Mouse (Mus musculus) limb, embryonic 14.5 days (tissue): Measurements from ENCODE around the gene Susd6. TPM values are rescaled to one million over a fixed set of nuclear protein-coding genes. Genes with fewer than 3 reads are reported as not detected.

Experiments
- ATAC-seq: fragments of 200-750 bp; cut with Nextera tagmentation; 2 replicates; pipeline ENCODE4 v1.8.0; 2017; ENCODE audit warnings: low read depth, moderate number of reproducible peaks, moderate TSS enrichment; ENCODE audit not compliant: low FRiP score
- DNase-seq: peaks from one replicate; pipeline ENCODE4 v3.0.0-alpha.2; 2015; ENCODE audit warnings: low spot score
- H3K27ac ChIP-seq: fragments of 300-500 bp; sonication (generic); replicated peaks from 2 replicates; pipeline ENCODE4 v1.5.1; 2014; ENCODE audit warnings: low read depth, mild to moderate bottlenecking, low read length, moderate library complexity, mixed read lengths
- H3K27me3 ChIP-seq: fragments of 300-500 bp; sonication (generic); 2 replicates; pipeline ENCODE4 v1.6.1; 2014; ENCODE audit warnings: low read length, mixed read lengths; ENCODE audit not compliant: control insufficient read depth, insufficient read depth
- H3K36me3 ChIP-seq: fragments of 300-500 bp; sonication (generic); 2 replicates; pipeline ENCODE4 v1.6.1; 2014; ENCODE audit warnings: mild to moderate bottlenecking, low read length, moderate library complexity, mixed read lengths; ENCODE audit not compliant: control insufficient read depth, insufficient read depth
- H3K4me1 ChIP-seq: fragments of 300-500 bp; sonication (generic); 2 replicates; pipeline ENCODE4 v1.6.1; 2014; ENCODE audit warnings: antibody characterized with exemption, low read length, mixed read lengths; ENCODE audit not compliant: control insufficient read depth, insufficient read depth
- H3K4me2 ChIP-seq: fragments of 300-500 bp; sonication (generic); replicated peaks from 2 replicates; pipeline ENCODE4 v1.6.1; 2014; ENCODE audit warnings: low read depth, mild to moderate bottlenecking, low read length, moderate library complexity; ENCODE audit not compliant: severe bottlenecking
- H3K4me3 ChIP-seq: fragments of 300-500 bp; sonication (generic); replicated peaks from 2 replicates; pipeline ENCODE4 v1.5.1; 2014; ENCODE audit warnings: low read length
- H3K9ac ChIP-seq: fragments of 300-500 bp; sonication (generic); 2 replicates; pipeline ENCODE4 v1.6.1; 2014; ENCODE audit warnings: mild to moderate bottlenecking, low read depth, low read length, moderate library complexity; ENCODE audit not compliant: severe bottlenecking
- H3K9me3 ChIP-seq: fragments of 300-500 bp; sonication (generic); 2 replicates; pipeline ENCODE4 v1.6.1; 2016; ENCODE audit warnings: low read length; ENCODE audit not compliant: control insufficient read depth
- POLR2A ChIP-seq: fragments of 200-500 bp; IDR thresholded peaks from 2 replicates; pipeline ENCODE4 v1.8.0; 2012; ENCODE audit warnings: inconsistent platforms, mild to moderate bottlenecking, moderate library complexity, borderline replicate concordance; ENCODE audit not compliant: insufficient read depth, insufficient read length; ENCODE audit errors: extremely low read depth
- WGBS: fragments of 180-500 bp; shearing (Covaris S2); extraction: QIAGEN DNeasy Blood & Tissue Kit; methylation state at CpG from one replicate; pipeline ENCODE4 v1.1.7; 2014; 5-methylcytosine and 5-hydroxymethylcytosine counted together
- polyA plus RNA-seq, 2 experiments: library from polyadenylated mRNA; depleted of rRNA in 1 of 2; stranded (reverse) in 1 of 2; unstranded in 1 of 2; fragments of >200 nt; fragmentation: Nextera tagmentation in 1 of 2; extraction: Ambion mirVana in 1 of 2; gene quantifications; 2 replicates each; pipeline versions ENCODE4 v1.2.1 to v1.2.3; 2012 to 2014

The Susd6 gene
- polyA plus RNA-seq, 2 experiments = 22.3 to 28.6 TPM

DNA sequence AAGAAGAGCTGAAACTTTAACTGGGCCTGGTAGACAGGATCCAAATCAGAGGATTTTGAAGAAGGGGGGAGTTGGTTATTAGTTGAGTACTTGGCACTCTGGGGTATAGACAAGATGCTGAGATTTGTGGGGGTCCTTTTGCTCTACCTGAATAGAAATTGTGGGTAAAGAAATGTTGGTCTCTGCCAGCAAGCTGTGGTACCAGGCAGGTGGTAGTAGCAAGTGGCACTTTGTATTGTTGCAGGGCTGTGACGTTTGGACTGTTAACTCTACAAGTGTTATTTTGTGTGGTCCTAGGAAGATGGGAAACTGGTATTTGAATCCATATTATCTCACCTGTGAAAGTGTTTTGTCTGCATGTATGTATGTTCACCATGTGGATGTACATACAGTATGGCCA lies 55.6 kb downstream of the Susd6 start:
- Histone ChIP-seq H3K4me2 (no peak overlapping the region), H3K9me3 (no peaks in the 10 kb centered on the region), H3K27me3 (no peaks in the 10 kb centered on the region), H3K9ac (no peak overlapping the region), H3K4me3 (no peak overlapping the region), H3K36me3 (no peaks in the 10 kb centered on the region), H3K4me1 (0 out of 2 replicates have a peak, but pooled peaks cover 10% of the 10 kb centered on the region), H3K27ac (no peak overlapping the region)
- DNase-seq (no peak), ATAC-seq (no peak)
- no peak for TF ChIP-seq POLR2A
- WGBS = 87% methylated on average over 1 of the region's 1 CpGs

DNA sequence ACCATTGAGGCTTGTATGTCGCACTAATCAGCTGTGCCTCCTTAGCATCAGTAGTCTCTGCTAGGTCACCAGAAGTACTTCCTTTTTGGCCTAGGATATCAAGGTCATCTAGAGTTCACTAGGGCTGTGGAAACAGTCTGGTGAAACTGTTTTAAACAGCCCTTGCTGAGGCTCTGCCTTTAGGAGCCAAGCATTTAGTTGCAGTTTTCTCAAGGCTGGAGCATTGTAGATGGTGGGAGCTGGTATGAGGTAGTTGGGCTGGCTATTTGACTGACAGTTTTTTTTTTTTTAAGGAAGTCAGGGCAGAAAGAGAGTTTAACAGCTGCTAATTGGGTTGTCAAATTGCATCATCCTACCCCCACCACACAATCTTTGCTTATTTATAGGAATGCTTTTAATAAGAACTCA lies 56.6 kb downstream of the Susd6 start:
- no peaks in the 10 kb centered on the region for H3K27me3 ChIP-seq
- H3K4me3 ChIP-seq = no peak overlapping the region
- TF ChIP-seq POLR2A = no peak
- no peaks in the 10 kb centered on the region for H3K9me3 ChIP-seq
- WGBS = 44% methylated on average over 1 of the region's 1 CpGs
- 0 out of 2 replicates have a peak, but pooled peaks cover 3% of the 10 kb centered on the region for H3K36me3 ChIP-seq
- ATAC-seq (no peak), DNase-seq (no peak)
- no peak overlapping the region for H3K4me2 ChIP-seq
- H3K27ac ChIP-seq = 0 out of 2 replicates have a peak overlapping the region, but pooled peaks have one; percentile 14
- H3K9ac ChIP-seq = no peak overlapping the region
- H3K4me1 ChIP-seq = 0 out of 2 replicates have a peak, but pooled peaks cover 10% of the 10 kb centered on the region

DNA sequence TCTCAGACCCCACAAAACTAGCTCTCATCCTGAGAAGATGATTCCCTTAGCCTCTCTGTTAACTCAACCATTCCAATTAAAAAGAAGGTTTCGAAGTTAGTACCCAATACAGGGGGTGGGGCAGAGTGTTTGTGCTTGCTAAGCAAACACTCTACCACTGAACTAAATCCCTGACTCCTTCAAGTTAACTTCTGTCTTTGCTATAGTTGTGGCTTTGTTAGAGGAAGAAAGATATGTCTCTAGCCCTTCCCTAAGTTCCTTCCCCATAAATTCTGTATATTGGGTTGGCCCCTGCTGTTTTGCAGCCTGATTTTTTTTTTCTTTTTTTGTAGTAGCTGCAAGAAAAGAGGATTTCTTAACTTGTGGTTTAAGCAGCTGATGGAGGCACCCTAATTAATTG lies 61.7 kb downstream of the Susd6 start:
- WGBS = 68% methylated on average over 1 of the region's 1 CpGs

GRCm38 (mm10) chr12:80853737-80854136 lies 63.4 kb downstream of the Susd6 start:
- no peak for DNase-seq
- Histone ChIP-seq H3K9ac (no peak overlapping the region), H3K27me3 (no peaks in the 10 kb centered on the region), H3K4me3 (no peak overlapping the region), H3K4me1 (no peaks in the 10 kb centered on the region), H3K27ac (no peak overlapping the region), H3K36me3 (0 out of 2 replicates have a peak, but pooled peaks cover 3% of the 10 kb centered on the region), H3K4me2 (no peak overlapping the region), H3K9me3 (no peaks in the 10 kb centered on the region)
- WGBS = 85% methylated on average over 3 of the region's 3 CpGs
- no peak for TF ChIP-seq POLR2A
- no peak for ATAC-seq

More for the DNA sequence above, 61.7 kb downstream of the Susd6 start:
- no peak for TF ChIP-seq POLR2A
- H3K4me1 ChIP-seq = 0 out of 2 replicates have a peak, but pooled peaks cover 3% of the 10 kb centered on the region
- ATAC-seq (no peak), DNase-seq (no peak)
- H3K27me3 ChIP-seq = no peaks in the 10 kb centered on the region
- no peak overlapping the region for H3K9ac ChIP-seq
- no peak overlapping the region for H3K4me3 ChIP-seq
- H3K27ac ChIP-seq = no peak overlapping the region
- H3K9me3 ChIP-seq = no peaks in the 10 kb centered on the region
- H3K36me3 ChIP-seq = 0 out of 2 replicates have a peak, but pooled peaks cover 3% of the 10 kb centered on the region
- no peak overlapping the region for H3K4me2 ChIP-seq

DNA sequence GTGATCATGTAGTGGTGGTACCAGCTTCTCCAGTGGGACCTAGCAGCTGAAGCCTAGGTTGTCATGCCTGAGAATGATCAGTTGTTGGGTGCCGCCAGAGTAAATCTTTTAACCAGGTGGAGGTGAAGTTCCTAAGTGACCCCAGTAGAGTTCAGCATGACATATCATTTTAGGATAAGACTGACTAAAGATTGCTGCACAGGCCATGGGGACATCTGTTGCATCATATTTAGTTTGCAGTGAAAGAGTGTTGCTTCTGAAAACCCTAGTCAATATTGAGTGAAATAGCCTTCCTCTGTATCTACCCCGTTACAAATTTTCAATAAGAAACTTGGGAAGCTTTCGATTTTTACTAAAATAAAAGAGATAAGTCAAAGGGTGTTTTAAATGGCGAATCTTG lies 64.4 kb downstream of the Susd6 start:
- no peak for ATAC-seq
- DNase-seq = no peak
- WGBS = 97% methylated on average over 4 of the region's 4 CpGs

More for the DNA sequence above, 64.4 kb downstream of the Susd6 start:
- H3K27ac ChIP-seq = no peak overlapping the region
- no peak overlapping the region for H3K4me3 ChIP-seq
- no peaks in the 10 kb centered on the region for H3K9me3 ChIP-seq
- H3K9ac ChIP-seq = no peak overlapping the region
- H3K36me3 ChIP-seq = 0 out of 2 replicates have a peak, but pooled peaks cover 4% of the 10 kb centered on the region
- H3K4me1 ChIP-seq = no peaks in the 10 kb centered on the region
- H3K4me2 ChIP-seq = no peak overlapping the region
- no peaks in the 10 kb centered on the region for H3K27me3 ChIP-seq
- no peak for TF ChIP-seq POLR2A
